Mouse (Mus musculus): ENCODE data around the gene Sf3a3.

The Sf3a3 gene

GRCm38 (mm10) chr4:124738013-124738412 lies 23.4 kb downstream of the Sf3a3 start:
- no peak for DNase-seq (ENCODE audit: low spot score in 2 of 2)

- no peak for DNase-seq (ENCODE audit: low spot score in 2 of 2)
These were observed 24.2 kb downstream of the Sf3a3 start for GRCm38 (mm10) chr4:124738783-124739182.

GRCm38 (mm10) chr4:124741376-124742343 lies 27.1 kb downstream of the Sf3a3 start, which contains the start of gene Inpp5b:
Gene Inpp5b (plus strand): TSS chr4:124741850.
- DNase-seq (ENCODE audit: low spot score in 2 of 2): peak; percentile 82 to 90

GRCm38 (mm10) chr4:124742839-124743238 lies 28.3 kb downstream of the Sf3a3 start:
- DNase-seq (ENCODE audit: low spot score in 2 of 2): no peak

GRCm38 (mm10) chr4:124746577-124746976 lies 32.0 kb downstream of the Sf3a3 start:
- DNase-seq (ENCODE audit: low spot score in 2 of 2): no peak

- no peak for DNase-seq (ENCODE audit: low spot score in 2 of 2)
These were observed 33.3 kb downstream of the Sf3a3 start for GRCm38 (mm10) chr4:124747851-124748250.

- peak; percentile 95 to 98 for DNase-seq (ENCODE audit: low spot score in 2 of 2)
These were observed 37.0 kb downstream of the Sf3a3 start for GRCm38 (mm10) chr4:124751300-124752250.

GRCm38 (mm10) chr4:124752281-124753199 lies 38.0 kb downstream of the Sf3a3 start:
- no peak for DNase-seq (ENCODE audit: low spot score in 2 of 2)

GRCm38 (mm10) chr4:124755526-124755925 lies 41.0 kb downstream of the Sf3a3 start:
- DNase-seq (ENCODE audit: low spot score in 2 of 2): no peak

- DNase-seq (ENCODE audit: low spot score in 2 of 2): no peak
These were observed 44.8 kb downstream of the Sf3a3 start for GRCm38 (mm10) chr4:124759305-124759811.

GRCm38 (mm10) chr4:124761201-124761600 lies 46.6 kb downstream of the Sf3a3 start:
- no peak for DNase-seq (ENCODE audit: low spot score in 2 of 2)

- DNase-seq (ENCODE audit: low spot score in 2 of 2): no peak
These were observed 48.4 kb downstream of the Sf3a3 start for GRCm38 (mm10) chr4:124762858-124763452.

GRCm38 (mm10) chr4:124765802-124766565 lies 51.4 kb downstream of the Sf3a3 start:
- DNase-seq (ENCODE audit: low spot score in 2 of 2): no peak

- DNase-seq (ENCODE audit: low spot score in 2 of 2): no peak
These were observed 52.0 kb downstream of the Sf3a3 start for GRCm38 (mm10) chr4:124766566-124766940.

GRCm38 (mm10) chr4:124768963-124769591 lies 54.5 kb downstream of the Sf3a3 start:
- peak in 1 of 2 experiments; percentile 20 for DNase-seq (ENCODE audit: low spot score in 2 of 2)

GRCm38 (mm10) chr4:124770624-124771023 lies 56.0 kb downstream of the Sf3a3 start:
- DNase-seq (ENCODE audit: low spot score in 2 of 2): peak; percentile 32 to 43

- no peak for DNase-seq (ENCODE audit: low spot score in 2 of 2)
These were observed 57.5 kb downstream of the Sf3a3 start for GRCm38 (mm10) chr4:124772125-124772524.

GRCm38 (mm10) chr4:124773449-124773848 lies 58.9 kb downstream of the Sf3a3 start:
- DNase-seq (ENCODE audit: low spot score in 2 of 2): no peak

GRCm38 (mm10) chr4:124773995-124774394 lies 59.4 kb downstream of the Sf3a3 start:
- DNase-seq (ENCODE audit: low spot score in 2 of 2): no peak

Measured in right cerebral cortex, postnatal 36 days (tissue).